Comparison of ENCODE assay signal across 8 mouse cellular contexts in the genomic region with DNA sequence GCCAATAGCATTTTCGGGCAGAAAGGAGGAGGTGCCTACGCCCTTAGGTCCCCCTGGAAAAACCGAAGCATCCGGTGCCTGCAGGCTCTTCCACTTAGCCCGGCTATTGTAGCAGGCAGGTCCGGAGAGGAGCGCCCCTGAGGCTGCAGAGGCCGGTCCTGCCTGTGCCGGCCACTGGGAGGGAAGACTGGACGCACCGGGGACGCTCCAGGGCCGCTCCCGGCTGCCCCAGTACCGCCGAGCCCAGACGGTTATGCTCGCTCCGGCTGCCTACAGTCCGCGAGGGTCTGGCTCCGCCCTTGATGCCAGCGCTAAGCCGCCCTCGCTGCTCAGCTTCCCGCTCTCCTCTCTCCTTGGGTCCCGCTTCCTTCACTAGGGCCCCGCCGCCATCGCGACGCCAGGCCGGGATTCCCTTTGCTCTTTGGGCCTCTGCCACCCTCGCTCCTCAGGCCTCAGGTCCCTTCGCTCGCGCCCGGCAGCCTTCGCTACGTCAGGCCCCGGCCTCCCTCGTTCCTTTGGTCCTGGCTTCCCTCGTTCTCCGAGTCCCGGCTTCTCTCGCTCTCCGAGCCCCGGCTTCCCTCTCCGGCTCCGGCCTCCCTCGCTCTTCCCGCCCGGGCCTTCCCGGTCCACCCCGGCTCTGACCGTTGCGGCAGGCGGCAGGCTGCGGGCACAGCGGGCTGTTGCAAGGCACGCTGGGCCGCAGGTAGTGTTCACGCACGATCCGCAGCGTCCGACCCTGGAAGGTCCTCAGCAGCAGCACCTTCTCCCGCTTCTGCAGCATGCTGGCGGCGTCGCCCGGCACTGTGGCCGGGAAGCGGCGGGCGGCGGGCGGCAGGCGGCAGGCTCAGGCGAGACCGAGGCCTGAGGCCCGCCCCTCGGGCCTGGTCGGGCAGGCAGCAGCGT. TPM values are rescaled to one million over a fixed set of nuclear protein-coding genes. Genes with fewer than 3 reads are reported as not detected.
DNase-seq lines count a peak whose midpoint lies in the region; ATAC-seq and TF ChIP-seq lines count a peak whose summit lies in the region.

No protein-coding gene starts in this region.

- peak; percentile 90 for DNase-seq in Muller cell, postnatal 12 days (ENCODE audit: inconsistent ontology term)
- peak; percentile 79 for DNase-seq in cerebellum, adult 9-10 months
- DNase-seq in hindbrain, embryonic 11.5 days (ENCODE audit: low spot score) = peak; percentile 83
- peak; percentile 48 for DNase-seq in layer of hippocampus, adult 9-11 months
- peak; percentile 57 for DNase-seq in ovary, adult 18-20 months (ENCODE audit: low spot score)
- peak; percentile 64 for DNase-seq in thymus, adult 2 months

- peak overlapping the region; percentile 78 for H3K4me2 ChIP-seq in hindbrain, embryonic 11.5 days (replicated peaks; ENCODE audit: low read depth, low read length)
- H3K4me2 ChIP-seq in lung, embryonic 16.5 days (ENCODE audit: low read depth, low read length) = peak overlapping the region; percentile 84

- no peaks in the 10 kb centered on the region for H3K27me3 ChIP-seq in hindbrain, embryonic 11.5 days (ENCODE audit: control insufficient read depth, insufficient read depth, low read length)
- H3K27me3 ChIP-seq in lung, embryonic 16.5 days (ENCODE audit: control insufficient read depth, insufficient read depth, low read depth, low read length) = no peaks in the 10 kb centered on the region
- H3K27me3 ChIP-seq in thymus, adult 2 months (ENCODE audit: control insufficient read depth, insufficient read depth, low read length) = no peaks in the 10 kb centered on the region

- H3K27ac ChIP-seq in hindbrain, embryonic 11.5 days (ENCODE audit: low read depth, low read length) = peak overlapping the region; percentile 99
- peak overlapping the region; percentile 98 for H3K27ac ChIP-seq in lung, embryonic 16.5 days (ENCODE audit: low read length)
- H3K27ac ChIP-seq in thymus, adult 2 months (ENCODE audit: control insufficient read depth, insufficient read depth, low read length) = peak overlapping the region; percentile 53

- no peaks in the 10 kb centered on the region for H3K36me3 ChIP-seq in hindbrain, embryonic 11.5 days (ENCODE audit: control insufficient read depth, insufficient read depth, low read length)
- peaks cover 4% of the 10 kb centered on the region; the same call in 1 of the 2 replicates for H3K36me3 ChIP-seq in lung, embryonic 16.5 days (ENCODE audit: control insufficient read depth, insufficient read depth, low read length)
- H3K36me3 ChIP-seq in thymus, adult 2 months (ENCODE audit: control insufficient read depth, insufficient read depth, low read length) = no peaks in the 10 kb centered on the region

- no peaks in the 10 kb centered on the region for H3K9me3 ChIP-seq in hindbrain, embryonic 11.5 days (ENCODE audit: control insufficient read depth, low read length)
- H3K9me3 ChIP-seq in lung, embryonic 16.5 days (ENCODE audit: control insufficient read depth, low read length) = no peaks in the 10 kb centered on the region

- WGBS in hindbrain, embryonic 11.5 days = under 1% methylated on average over 84 of the region's 85 CpGs
- under 1% methylated on average over 83 of the region's 85 CpGs for WGBS in lung, embryonic 16.5 days
- under 1% methylated on average over 85 of the region's 85 CpGs for WGBS in thymus, adult 2 months

- H3K4me1 ChIP-seq in hindbrain, embryonic 11.5 days (replicated peaks; ENCODE audit: control insufficient read depth, insufficient read depth, low read length) = no peaks in the 10 kb centered on the region
- peaks cover 16% of the 10 kb centered on the region for H3K4me1 ChIP-seq in lung, embryonic 16.5 days (replicated peaks; ENCODE audit: control insufficient read depth, insufficient read depth, low read length)
- H3K4me1 ChIP-seq in thymus, adult 2 months (replicated peaks; ENCODE audit: control insufficient read depth, insufficient read depth, low read length) = peaks cover 4% of the 10 kb centered on the region

- 0 out of 2 replicates have a peak, but pooled peaks have one; percentile 37 for TF ChIP-seq CTCF in thymus, adult 2 months (IDR thresholded peaks at IDR 0.05; ENCODE audit: borderline replicate concordance, control insufficient read depth, extremely low read depth, insufficient read depth, low read length, poor library complexity)

- peak overlapping the region; percentile 100 for H3K9ac ChIP-seq in hindbrain, embryonic 11.5 days (ENCODE audit: low read depth, low read length)
- peak overlapping the region; percentile 100 for H3K9ac ChIP-seq in lung, embryonic 16.5 days (ENCODE audit: low read length)

- ATAC-seq in frontal cortex, adult (ENCODE audit: low TSS enrichment) = peak; percentile 89
- peak; percentile 92 for ATAC-seq in hindbrain, embryonic 11.5 days (ENCODE audit: low FRiP score)
- peak; percentile 94 for ATAC-seq in lung, embryonic 16.5 days (ENCODE audit: low read depth)

- peak; percentile 34; the same call in 1 of the 2 replicates for TF ChIP-seq POLR2A in thymus, adult 2 months (IDR thresholded peaks at IDR 0.05; ENCODE audit: control insufficient read depth, extremely low read depth, insufficient read depth, low read length, poor library complexity)

- H3K4me3 ChIP-seq in hindbrain, embryonic 11.5 days (ENCODE audit: low read depth, low read length) = peak overlapping the region; percentile 63
- peak overlapping the region; percentile 83 for H3K4me3 ChIP-seq in lung, embryonic 16.5 days (ENCODE audit: low read length)
- peak overlapping the region; percentile 87 for H3K4me3 ChIP-seq in thymus, adult 2 months (ENCODE audit: control insufficient read depth, insufficient read depth, low read length)

RNA-seq across cellular contexts. Expression of gene Dis3l, which starts 0.5 kb away (rescaled TPM):
- 21.7 and 25.7 TPM in 2 replicates for polyA plus RNA-seq in hindbrain, embryonic 11.5 days (2014; fragmentation: Nextera tagmentation; extraction: Ambion mirVana)
- 20.9 and 21.4 TPM in 2 replicates for polyA plus RNA-seq in lung, embryonic 16.5 days (2015; fragmentation: Nextera tagmentation; extraction: Ambion mirVana)
- polyA plus RNA-seq in thymus, adult 2 months (2012; rRNA removed) = 11.0 and 12.0 TPM in 2 replicates

RNA-seq across cellular contexts. Expression of gene Megf11, which starts 44.8 kb away (rescaled TPM):
- polyA plus RNA-seq in hindbrain, embryonic 11.5 days (2014; fragmentation: Nextera tagmentation; extraction: Ambion mirVana) = 4.3 and 5.0 TPM in 2 replicates
- polyA plus RNA-seq in lung, embryonic 16.5 days (2015; fragmentation: Nextera tagmentation; extraction: Ambion mirVana) = 1.2 and 1.3 TPM in 2 replicates
- 0.40 and 0.70 TPM in 2 replicates for polyA plus RNA-seq in thymus, adult 2 months (2012; rRNA removed)

RNA-seq across cellular contexts. Expression of gene Tipin, which starts 59.2 kb away (rescaled TPM):
- polyA plus RNA-seq in hindbrain, embryonic 11.5 days (2014; fragmentation: Nextera tagmentation; extraction: Ambion mirVana) = 226 and 233 TPM in 2 replicates
- 206 and 224 TPM in 2 replicates for polyA plus RNA-seq in lung, embryonic 16.5 days (2015; fragmentation: Nextera tagmentation; extraction: Ambion mirVana)
- 16.5 and 19.1 TPM in 2 replicates for polyA plus RNA-seq in thymus, adult 2 months (2012; rRNA removed)

Comparison
In these comparisons a context has a peak if more than half of its experiments do, and no peak if none do; other contexts are left out.
1. Peak in every context shown above with its lines: DNase-seq, ATAC-seq, H3K4me3 ChIP-seq and H3K27ac ChIP-seq.
2. RNA of gene Tipin, which starts 59.2 kb away (polyA plus RNA-seq): 226 to 233 TPM in hindbrain, embryonic 11.5 days and 206 to 224 TPM in lung, embryonic 16.5 days; 16.5 to 19.1 TPM in thymus, adult 2 months; every median in the first group is over 10 times any median in the second.